Mouse (Mus musculus) C2C12 (cell line): ENCODE measurements around the gene Capn5.

Experiments
- CTCF ChIP-seq: IDR thresholded peaks from one replicate; pipeline ENCODE4 v1.5.1; 2011; ENCODE audit not compliant: control insufficient read depth, insufficient read depth, insufficient read length
- MAX ChIP-seq: IDR thresholded peaks from one replicate; pipeline ENCODE4 v1.6.1; 2011; ENCODE audit warnings: mild to moderate bottlenecking, control low read depth

GRCm38 (mm10) chr7:98152400-98152799, 25.7 kb downstream of the Capn5 start:
- TF ChIP-seq CTCF (no peak), MAX (no peak)
